Mouse (Mus musculus) testis, adult 2 months (tissue): ENCODE data around the gene Josd1.
A peak's percentile ranks its signal among the peaks of the same experiment; 100 is the strongest.

Source experiments
- CTCF ChIP-seq: fragments of 200-500 bp; IDR thresholded peaks from 2 replicates; pipeline ENCODE4 v1.5.1; 2012; ENCODE audit warnings: low read depth, mild to moderate bottlenecking, inconsistent platforms, low read length, moderate library complexity; ENCODE audit not compliant: control insufficient read depth, insufficient read depth, insufficient replicate concordance
- POLR2A ChIP-seq: fragments of 200-500 bp; IDR thresholded peaks from 2 replicates; pipeline ENCODE4 v1.6.1; 2012; ENCODE audit warnings: low read depth, mild to moderate bottlenecking, inconsistent platforms, low read length, moderate library complexity; ENCODE audit not compliant: control insufficient read depth

DNA sequence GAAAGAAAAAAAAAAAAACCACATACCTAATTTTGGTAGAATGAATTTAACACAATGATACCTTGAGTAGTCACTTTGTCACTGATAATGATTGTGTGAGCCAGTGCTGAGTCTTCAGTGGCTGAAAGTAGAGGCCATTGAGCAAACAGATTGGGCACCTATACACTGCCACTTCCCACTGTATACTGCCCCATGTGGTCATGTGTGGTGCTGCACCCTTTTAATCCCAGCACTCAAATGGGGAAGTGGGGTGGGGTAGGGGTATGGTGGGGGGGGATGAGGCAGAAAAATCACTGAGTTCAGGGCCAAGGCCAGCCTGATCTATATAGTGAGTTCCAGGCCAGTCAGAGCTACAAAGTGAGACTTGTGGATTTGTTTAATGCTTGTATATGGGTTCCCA is 37.1 kb downstream of the Josd1 start:
- no peak for TF ChIP-seq POLR2A
- peak; percentile 51; the same call in 1 of the 2 replicates for TF ChIP-seq CTCF
